Mouse (Mus musculus) macrophage (primary cell): Measurements from ENCODE around the gene Rnf157. TPM values are rescaled to one million over a fixed set of nuclear protein-coding genes. Genes with fewer than 3 reads are reported as not detected.
"Not testable (repeated sequence)": the region's sequence is repeated elsewhere in the genome, so short reads cannot be mapped to it uniquely, and the experiment has no call there.

ENCODE experiments used
- H3K27ac ChIP-seq: fragments of 350-480 bp; formaldehyde crosslinking; 2 replicates; pipeline ENCODE4 v1.9.0; 2021
- H3K36me3 ChIP-seq: fragments of 350-480 bp; formaldehyde crosslinking; 2 replicates; pipeline ENCODE4 v1.9.0; 2021; ENCODE audit errors: inconsistent target
- H3K4me3 ChIP-seq: fragments of 350-480 bp; formaldehyde crosslinking; 2 replicates; pipeline ENCODE4 v1.9.0; 2021; ENCODE audit errors: inconsistent target
- H3K79me2 ChIP-seq: fragments of 350-480 bp; formaldehyde crosslinking; 2 replicates; pipeline ENCODE4 v1.9.0; 2021; ENCODE audit errors: inconsistent target
- WGBS: methylation state at CpG from one replicate; pipeline ENCODE4 v1.1.7; 2026; ENCODE audit warnings: inconsistent platforms; ENCODE audit not compliant: missing documents; 5-methylcytosine and 5-hydroxymethylcytosine counted together
- polyA plus RNA-seq: library from polyadenylated mRNA; stranded (reverse); fragments of 250-400 nt; gene quantifications from 3 replicates; pipeline ENCODE4 v1.2.4, GENCODE M21; 2018; ENCODE audit warnings: inconsistent platforms

Gene Rnf157
- polyA plus RNA-seq, 1 experiment from 2014 or later: 14.0 TPM

DNA sequence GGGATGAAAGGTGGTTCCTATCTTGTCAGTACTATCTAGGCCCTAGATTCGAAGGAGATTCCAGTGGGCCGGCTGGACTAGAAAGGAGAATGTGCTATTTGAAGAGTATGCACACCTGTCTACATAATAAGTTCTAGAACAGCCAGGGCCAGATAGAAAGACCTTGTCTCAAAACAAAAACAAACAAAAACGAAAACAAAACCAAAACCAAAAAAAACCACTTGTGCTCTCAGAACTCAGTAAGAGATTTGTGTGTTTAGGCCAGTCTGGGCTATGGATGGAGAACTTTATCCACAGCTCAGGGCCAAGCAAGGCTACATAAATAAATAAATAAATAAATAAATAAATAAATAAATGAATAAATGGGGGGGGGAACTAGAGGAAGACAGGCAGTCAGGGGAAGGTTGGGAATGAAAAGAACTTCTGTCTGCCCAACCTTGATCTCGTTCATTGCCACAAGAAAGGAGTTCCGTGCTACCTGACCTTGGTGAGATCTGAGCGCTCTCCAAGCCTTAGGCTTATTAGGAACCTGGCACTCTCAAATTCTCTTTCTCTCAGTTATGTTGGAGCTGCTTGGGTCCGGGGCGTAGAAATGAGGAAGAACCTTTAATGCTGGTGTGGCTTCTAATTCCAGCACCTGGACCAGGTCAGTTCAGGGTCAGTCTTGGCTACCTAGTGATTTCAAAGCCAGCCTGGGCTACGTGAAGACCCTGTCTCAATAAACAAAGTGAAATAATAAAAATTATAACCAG lies 17.2 kb upstream of the Rnf157 start:
- WGBS: 71% methylated on average over 9 of the region's 9 CpGs
- Histone ChIP-seq H3K4me3 (no peak overlapping the region), H3K36me3 (no peaks in the 10 kb centered on the region), H3K79me2 (peaks cover 5% of the 10 kb centered on the region), H3K27ac (no peak overlapping the region)

DNA sequence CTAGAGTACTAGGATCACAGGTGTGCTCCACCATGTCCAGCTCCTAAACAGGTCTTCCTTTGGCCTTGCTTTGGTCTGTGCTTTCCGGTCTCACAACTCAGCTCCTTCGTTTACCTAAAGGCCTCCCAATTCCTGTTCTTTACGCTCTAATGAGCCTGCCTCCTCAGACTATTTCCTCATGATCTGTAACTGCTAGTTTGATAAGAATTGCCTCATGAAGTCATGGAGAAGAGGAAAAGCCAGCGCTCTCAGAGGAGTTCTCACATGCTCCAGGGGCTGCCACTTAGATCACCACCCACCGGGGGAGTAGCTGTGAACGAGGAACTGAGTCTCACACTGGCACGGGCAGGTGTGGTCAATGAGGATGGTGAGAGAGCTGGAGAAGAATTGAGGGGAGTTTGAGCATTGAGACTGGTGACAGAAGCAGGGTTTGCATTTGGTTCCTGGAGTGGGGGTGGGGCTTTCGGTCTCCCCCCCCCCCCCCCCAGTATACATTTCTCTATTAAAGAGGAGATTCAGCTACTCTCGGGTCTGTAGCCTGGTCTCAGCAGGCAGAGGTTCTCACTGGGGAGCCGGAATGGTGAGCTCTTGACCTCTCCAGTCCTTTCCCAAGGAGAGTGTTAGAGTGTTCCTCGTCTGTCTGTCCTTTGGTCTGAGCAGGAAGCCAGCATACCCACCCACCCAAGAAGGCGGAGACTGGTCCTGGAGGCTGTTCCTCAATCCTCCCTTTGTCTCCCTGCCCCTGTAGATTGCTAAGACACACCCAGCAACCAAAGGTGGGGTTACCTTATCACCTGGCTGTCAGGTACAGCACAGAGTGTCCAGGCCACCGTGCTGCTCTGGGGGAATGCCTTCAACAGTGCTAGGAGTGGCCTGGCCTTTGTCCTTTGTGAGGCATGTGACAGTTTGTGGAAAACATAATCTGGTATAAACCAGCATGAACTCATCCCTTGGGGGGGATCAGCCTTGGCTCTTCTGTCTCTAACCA lies 16.3 kb upstream of the Rnf157 start:
- Histone ChIP-seq H3K79me2 (no peaks in the 10 kb centered on the region), H3K27ac (no peak overlapping the region), H3K36me3 (no peaks in the 10 kb centered on the region), H3K4me3 (no peak overlapping the region)
- WGBS: 40% methylated on average over 13 of the region's 13 CpGs

DNA sequence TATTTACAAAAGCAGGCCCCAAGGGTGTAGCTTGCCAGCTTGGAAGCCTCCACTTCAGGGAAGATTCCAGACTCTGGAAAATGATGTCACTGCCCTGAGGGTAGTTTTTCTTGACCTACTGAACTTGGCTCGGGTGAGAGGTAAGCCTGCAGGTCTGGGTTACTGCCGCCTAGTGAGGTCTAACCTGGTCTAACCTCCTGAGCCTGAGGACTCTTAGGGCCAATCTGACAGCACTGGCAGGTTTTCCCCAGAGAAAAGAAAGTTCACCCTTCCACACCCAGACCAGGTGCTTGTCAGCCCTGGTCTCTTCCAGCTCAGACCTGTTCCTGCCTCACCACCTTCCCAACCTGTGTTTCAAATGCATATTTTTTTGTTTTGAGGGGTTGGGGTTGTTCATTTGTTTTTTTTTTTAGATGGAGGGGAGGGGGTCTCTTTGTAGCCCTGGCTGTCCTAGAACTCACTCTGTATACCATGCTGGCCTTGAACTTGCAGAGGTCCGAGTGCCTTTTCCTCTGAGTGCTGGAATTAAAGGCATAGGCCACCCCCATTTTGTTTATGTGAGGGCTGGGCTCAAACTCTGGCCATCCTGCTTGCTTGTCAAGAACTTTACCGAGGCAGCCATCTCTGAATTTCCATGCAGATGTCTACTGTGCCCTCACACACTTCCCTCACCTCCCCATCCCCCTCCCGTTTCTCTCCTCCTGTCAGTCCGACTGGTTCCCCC lies 14.2 kb upstream of the Rnf157 start:
- H3K27ac ChIP-seq: no peak overlapping the region
- no peaks in the 10 kb centered on the region for H3K36me3 ChIP-seq
- no peak overlapping the region for H3K4me3 ChIP-seq
- H3K79me2 ChIP-seq: no peaks in the 10 kb centered on the region
- 90% methylated on average over 6 of the region's 6 CpGs for WGBS

DNA sequence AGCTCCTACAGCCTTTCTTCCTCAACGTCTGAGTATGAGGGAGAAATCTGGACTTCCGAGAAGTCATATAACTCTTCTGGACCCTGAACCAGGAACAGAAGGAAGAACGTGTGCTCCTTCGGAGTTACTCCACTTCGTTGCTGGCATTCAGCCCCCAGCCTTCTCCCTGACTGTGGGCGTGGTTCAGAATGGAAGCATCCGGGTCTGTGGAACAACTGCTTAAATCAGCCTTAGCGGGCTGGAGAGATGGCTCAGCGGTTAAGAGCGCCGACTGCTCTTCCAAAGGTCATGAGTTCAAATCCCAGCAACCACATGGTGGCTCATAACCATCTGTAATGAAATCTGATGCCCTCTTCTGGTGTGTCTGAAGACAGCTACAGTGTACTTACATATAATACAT lies 13.5 kb upstream of the Rnf157 start:
- H3K79me2 ChIP-seq, H3K27ac ChIP-seq, H3K36me3 ChIP-seq, H3K4me3 ChIP-seq: not testable (repeated sequence)
- 88% methylated on average over 10 of the region's 11 CpGs for WGBS

DNA sequence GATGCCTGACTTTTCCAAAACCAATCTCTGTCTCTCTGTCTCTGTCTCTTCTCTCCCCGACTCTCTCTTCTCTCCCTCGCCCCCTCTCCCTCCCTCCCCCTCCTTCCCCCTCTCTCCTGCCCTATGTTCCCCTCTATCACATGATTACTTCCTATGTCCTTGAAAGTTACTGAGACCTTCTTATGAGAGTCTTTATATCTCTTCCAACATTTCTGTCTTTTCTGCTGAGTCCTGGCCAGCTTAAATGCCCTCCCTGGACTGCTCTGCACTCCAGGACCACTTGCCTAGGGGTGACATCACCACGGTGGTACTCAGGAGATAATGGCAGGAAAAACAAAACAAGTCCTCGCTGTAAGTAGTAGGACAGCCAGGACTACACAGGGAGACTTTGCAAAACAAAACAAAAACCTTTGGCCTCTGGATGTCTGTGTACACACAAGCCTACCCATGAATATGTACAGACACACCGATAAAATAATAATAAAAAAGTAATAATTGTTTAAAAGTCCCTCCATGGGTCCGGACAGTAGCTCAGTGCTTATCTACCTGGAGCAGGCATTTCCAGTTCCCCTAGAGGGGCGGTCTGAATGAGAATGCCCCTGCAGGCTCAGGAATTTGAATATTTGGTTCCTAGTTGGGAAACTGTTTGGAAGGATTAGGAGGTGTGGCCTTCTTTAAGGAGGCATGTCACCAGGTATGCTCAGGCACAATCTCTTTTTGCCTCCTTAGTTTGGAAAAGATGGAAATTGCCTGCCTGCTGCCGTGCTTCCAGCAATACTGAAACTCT lies 12.0 kb upstream of the Rnf157 start:
- Histone ChIP-seq H3K4me3 (no peak overlapping the region), H3K27ac (peak overlapping the region; percentile 87), H3K79me2 (no peaks in the 10 kb centered on the region), H3K36me3 (no peaks in the 10 kb centered on the region)
- 37% methylated on average over 8 of the region's 8 CpGs for WGBS

GRCm38 (mm10) chr11:116423782-116424620 lies 11.2 kb upstream of the Rnf157 start:
- peak overlapping the region; percentile 10; the same call in 1 of the 2 replicates for H3K4me3 ChIP-seq
- WGBS: 20% methylated on average over 9 of the region's 10 CpGs
- H3K27ac ChIP-seq: peak overlapping the region; percentile 87
- H3K79me2 ChIP-seq: no peaks in the 10 kb centered on the region
- H3K36me3 ChIP-seq: no peaks in the 10 kb centered on the region

DNA sequence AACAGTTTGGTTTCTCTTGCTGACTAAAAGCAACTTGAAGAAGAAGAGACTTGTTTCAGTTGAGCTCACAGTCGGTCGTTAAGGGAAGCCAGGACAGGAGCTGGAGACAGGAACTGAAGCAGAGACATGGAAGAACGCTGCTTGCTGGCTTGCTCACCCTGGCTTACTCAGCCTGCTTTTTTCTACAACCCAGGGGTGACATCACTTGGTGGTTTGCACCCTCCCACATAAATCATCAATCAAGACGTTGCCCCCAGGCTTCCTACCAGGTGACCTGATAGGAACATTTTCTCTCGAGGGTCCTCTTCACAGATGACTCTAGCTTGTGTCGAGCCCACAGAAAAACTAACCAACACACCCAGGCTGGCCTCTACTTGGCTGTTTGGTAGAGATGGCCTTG lies 10.4 kb upstream of the Rnf157 start:
- 78% methylated on average over 6 of the region's 6 CpGs for WGBS
- Histone ChIP-seq H3K36me3 (no peaks in the 10 kb centered on the region), H3K4me3 (no peak overlapping the region), H3K27ac (peak overlapping the region; percentile 87), H3K79me2 (no peaks in the 10 kb centered on the region)

- H3K4me3 ChIP-seq: no peak overlapping the region
- H3K36me3 ChIP-seq: no peaks in the 10 kb centered on the region
- H3K79me2 ChIP-seq: no peaks in the 10 kb centered on the region
- no peak overlapping the region for H3K27ac ChIP-seq
- WGBS: 97% methylated on average over 2 of the region's 2 CpGs
Observed at GRCm38 (mm10) chr11:116422562-116422961, 9.7 kb upstream of the Rnf157 start.

- H3K79me2 ChIP-seq: no peaks in the 10 kb centered on the region
- no peaks in the 10 kb centered on the region for H3K36me3 ChIP-seq
- no peak overlapping the region for H3K4me3 ChIP-seq
- H3K27ac ChIP-seq: no peak overlapping the region
- WGBS: 85% methylated on average over 6 of the region's 6 CpGs
Observed at GRCm38 (mm10) chr11:116421102-116421501, 8.3 kb upstream of the Rnf157 start.

DNA sequence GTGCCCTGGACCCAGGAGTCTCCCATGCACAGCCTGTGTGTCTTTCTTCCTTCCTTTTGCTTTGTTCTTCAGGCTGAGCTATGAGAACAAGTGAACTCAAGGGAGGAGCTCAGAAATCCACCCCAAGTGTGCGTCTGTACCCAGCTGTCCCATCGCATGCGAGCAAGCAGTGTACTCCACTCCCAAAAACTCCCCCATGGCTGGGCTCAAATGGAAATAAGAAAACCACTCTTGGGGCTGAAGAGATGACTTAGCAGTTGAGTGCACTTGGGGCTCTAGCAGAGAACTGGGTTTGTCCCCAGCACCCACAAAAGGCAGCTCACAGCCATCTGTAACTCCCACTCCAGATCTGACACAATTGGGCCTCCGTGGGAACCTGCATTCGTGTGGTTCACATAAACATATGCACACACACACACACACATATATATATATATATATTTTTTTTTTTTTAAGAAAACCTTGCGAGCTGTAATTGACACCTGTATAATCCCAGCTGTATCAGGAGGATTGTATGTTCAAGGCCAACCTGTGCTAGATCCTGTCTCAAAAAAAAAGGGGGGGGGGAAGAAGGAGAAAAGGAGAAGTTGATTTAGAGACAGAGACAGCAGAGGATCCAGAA lies 6.1 kb upstream of the Rnf157 start:
- WGBS: 26% methylated on average over 6 of the region's 6 CpGs
- Histone ChIP-seq H3K4me3 (no peak overlapping the region), H3K27ac (peak overlapping the region; percentile 28), H3K79me2 (no peaks in the 10 kb centered on the region), H3K36me3 (no peaks in the 10 kb centered on the region)

DNA sequence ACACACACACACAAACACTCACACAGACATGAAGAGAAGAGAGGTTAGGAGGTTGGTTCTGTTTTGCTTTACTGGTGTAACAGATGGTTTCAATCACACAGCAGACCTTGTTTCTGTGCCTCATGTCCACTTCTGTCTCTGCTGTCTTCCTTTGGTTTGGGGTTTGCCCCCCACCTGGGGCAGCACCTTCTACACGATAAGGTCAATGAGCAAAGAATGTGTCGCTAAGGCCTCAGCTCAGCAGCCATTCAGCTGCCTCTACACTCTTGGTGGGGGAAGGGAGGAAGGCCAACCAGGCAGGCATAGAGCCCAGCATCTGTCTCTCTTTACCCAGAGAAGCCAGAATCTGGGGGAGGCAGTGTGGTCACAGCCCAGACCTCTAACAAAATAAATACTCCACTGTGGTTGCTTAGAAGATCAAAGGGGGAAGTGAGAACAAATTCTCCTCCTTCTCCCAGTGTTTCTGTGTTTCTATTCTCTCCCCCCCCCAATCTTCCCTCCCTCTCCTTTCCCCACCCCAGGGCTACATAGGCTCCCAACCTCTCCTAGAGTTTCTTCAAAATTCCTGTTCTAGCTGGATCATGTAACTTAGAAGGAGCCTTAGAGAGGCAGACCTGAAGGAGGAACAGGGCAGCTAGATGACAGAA lies 5.5 kb upstream of the Rnf157 start:
- Histone ChIP-seq H3K36me3 (no peaks in the 10 kb centered on the region), H3K4me3 (no peak overlapping the region), H3K79me2 (no peaks in the 10 kb centered on the region), H3K27ac (peak overlapping the region; percentile 28)
- 13% methylated on average over 2 of the region's 2 CpGs for WGBS

GRCm38 (mm10) chr11:116417054-116417453 lies 4.2 kb upstream of the Rnf157 start:
- H3K79me2 ChIP-seq: peaks cover 2% of the 10 kb centered on the region
- H3K36me3 ChIP-seq: no peaks in the 10 kb centered on the region
- 92% methylated on average over 5 of the region's 5 CpGs for WGBS
- H3K27ac ChIP-seq: no peak overlapping the region
- H3K4me3 ChIP-seq: no peak overlapping the region
